Mouse (Mus musculus) granulocyte monocyte progenitor cell, adult 5-6 weeks (primary cell): Measurements from ENCODE around the gene Rapgef5. TPM values are rescaled to one million over a fixed set of nuclear protein-coding genes. Genes with fewer than 3 reads are reported as not detected.
A peak's percentile ranks its signal among the peaks of the same experiment; 100 is the strongest.

Experiments used
- ATAC-seq: replicated peaks from 2 replicates; pipeline ENCODE4 v1.8.0; 2016; ENCODE audit warnings: mild to moderate bottlenecking, moderate TSS enrichment, inconsistent platforms; ENCODE audit not compliant: poor library complexity, severe bottlenecking
- total RNA-seq, 2 experiments: library from RNA; stranded (forward) in 1 of 2; stranded (reverse) in 1 of 2; fragments of 200-712, 200-1000 nt in 1 of 2; fragments of >200 nt in 1 of 2; fragmentation: Nextera tagmentation in 1 of 2; gene quantifications; 2 replicates each; pipeline ENCODE4 v1.2.3; 2014 to 2017

Gene Rapgef5
- total RNA-seq, 2 experiments from 2014 or later: 4.7 to 7.5 TPM

DNA sequence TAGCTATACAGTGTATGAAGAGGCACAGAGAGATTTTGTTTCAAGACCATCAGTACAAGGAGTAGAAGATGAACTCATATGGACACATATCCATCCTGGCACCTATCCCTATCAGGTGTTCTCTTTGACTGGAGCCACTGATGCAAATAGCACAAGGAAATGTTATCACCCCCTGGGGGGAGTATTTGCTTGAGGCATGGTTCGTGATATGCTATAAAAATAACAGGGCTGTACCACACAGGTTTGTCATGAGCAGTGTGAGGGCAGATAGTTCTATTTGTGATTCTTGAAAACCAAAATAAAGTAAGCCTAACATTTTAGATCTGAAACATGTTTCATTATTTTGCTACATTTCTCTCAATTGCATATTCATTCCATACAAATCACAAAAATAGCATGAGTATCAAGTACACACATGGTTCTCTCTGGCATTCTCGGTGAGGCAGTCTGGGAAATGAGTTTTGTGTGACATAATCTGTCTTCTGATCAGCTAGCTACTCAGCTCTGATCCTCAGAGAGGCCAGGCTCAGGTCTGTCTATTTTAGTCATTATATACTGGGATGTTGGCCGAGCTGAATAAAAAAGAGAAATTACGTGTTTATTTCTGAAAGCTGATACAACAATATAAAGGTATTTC lies 12.3 kb downstream of the Rapgef5 start:
- ATAC-seq: no peak

DNA sequence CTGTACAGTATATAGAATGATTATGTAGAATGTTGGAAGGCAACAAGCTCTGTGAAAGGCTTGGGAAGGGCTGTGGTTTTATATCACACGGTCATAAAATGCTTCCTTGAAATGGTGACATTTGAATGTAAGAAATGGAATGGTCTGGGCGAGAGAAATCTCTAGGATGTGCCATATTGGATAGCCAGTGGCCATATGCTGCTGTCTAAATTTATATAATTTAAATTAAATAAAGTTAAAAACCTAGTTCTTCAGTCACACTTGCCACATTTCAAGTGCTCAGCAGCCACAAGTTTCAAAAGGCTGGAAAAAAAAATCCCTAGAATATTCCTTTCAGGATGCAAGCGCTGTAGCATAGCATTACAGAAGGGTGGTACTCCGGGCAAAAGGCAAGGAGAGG lies 14.8 kb downstream of the Rapgef5 start:
- no peak for ATAC-seq

DNA sequence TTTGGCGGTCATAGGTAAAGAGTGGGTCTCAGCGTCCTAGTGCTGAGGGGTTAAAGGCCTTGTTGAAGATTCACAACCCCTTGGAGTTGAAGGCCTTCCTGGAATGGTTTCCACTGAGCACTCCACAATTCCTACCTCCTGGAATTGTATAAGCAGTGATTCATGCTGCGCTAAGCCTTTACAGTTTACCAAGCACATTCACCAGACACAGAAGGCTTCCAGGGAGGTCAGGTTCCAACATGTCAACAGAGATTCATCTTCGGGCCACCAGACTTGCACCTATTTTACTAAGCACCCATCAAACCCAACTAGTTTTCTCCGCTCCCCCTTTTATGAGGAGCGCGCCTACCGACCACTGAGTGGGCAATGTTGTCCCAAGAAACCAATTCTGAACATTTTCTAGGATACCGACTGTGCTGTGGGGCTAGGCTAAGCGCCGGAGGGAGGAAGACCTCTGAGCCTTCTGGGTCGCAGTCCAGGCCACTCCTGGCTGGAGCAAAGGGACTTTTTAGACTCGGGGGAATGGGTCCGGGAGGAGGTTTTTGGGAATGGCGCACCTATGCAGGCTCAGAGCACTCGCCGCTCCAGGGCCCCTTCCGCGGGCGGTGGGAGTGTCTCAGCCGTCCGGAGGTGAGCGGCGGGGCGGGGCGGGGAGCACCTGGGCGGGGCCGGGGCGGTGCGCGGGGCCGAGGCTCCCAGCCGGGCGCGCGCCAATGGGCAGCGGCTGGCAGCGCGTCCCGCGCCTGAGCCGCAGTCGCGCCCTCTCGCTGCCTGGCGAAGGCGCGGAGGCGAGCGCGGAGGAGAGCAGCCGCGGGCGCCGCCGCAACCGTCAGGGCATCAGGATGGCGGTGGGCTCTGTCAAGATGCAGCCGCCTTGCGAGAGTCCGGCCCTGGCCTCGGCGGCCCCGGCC lies 17.2 kb downstream of the Rapgef5 start:
- peak; percentile 78 for ATAC-seq

DNA sequence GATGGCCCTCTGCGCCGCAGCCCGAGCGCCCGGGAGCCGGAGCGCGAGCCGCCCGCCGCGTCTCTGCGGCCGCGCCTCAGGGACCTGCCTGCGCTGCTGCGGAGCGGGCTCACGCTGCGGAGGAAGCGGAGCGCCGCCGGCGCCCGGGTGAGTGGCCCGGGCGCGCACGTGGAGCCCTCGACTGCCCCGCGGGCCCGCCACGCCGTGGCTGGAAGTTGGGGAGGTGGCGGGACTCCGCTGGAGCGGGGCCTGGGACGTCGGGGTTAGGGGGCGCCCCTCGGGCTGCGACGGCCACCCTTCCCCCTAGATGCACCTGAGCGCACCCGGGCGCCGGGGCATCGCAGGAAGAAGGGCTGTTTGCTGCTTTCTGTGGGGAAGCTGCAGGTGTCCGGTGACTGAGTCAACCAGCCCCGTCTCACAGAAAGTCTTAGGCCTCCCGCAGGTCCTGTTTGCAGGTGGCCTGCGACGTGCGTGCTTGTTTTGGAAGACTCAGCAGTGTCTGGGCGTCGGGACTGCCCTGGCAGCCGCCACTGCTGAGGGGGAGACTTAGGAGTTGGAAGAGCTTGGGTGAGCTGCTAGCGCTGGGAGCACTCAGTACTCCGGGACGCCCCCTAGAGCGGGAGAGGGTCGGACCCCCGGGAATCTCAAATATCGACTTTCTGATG lies 17.9 kb downstream of the Rapgef5 start:
- peak; percentile 58 for ATAC-seq

DNA sequence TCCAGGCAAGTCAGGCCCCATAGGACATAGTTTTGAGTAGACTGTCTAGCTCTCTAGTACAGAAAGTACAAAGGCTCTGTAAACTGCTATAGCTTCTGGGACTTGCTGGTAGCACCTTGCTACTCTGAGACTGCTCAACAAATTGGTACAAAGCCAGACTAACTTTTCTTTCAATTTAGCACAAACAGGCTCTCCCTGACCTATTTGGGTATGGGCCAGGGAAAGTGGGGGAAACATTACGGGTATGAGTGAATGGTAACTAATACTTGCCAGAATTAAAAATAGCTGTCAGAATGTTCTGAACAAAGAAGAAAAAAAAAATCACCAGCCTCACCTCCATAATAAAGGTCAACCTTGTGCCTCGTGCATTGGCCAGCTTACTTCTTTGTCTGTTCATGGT lies 24.1 kb downstream of the Rapgef5 start:
- no peak for ATAC-seq

DNA sequence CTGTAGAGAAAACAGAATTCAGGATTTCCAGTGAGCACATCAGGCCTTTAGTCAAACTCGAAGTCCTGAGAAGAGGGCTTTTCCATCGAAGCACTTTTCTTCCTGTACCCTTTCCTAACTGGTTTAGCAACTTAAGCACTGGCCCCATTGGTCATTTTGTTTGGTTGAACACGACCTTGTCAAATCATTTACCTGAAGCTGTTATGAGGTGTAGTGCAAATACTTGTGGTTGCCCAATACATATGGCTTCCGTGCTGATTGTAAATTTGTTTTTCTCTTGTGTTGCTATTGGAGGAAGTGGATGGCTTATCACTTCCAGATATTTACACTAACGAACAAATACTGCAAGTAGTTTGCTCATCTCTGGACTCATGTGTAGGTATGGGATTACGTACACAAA lies 29.0 kb downstream of the Rapgef5 start:
- no peak for ATAC-seq

DNA sequence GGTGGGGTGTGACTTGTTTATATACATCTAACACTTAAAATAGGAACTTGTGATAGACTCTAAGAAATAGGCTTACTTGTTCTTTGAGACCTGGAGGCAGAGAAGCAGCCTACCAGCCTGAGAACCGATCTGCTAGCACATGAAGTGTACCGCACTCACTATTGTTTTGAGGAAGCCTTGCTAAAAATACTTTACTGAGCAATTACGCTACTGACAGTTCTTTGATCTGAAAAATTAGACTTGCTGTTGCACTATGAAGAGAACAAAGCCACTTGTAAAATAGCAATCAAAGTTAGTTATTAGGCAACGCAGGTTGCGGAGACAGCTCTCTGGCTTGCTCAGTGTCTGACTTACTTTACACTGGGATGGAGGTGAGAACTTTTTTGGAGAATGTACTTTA lies 37.1 kb downstream of the Rapgef5 start:
- ATAC-seq: no peak

DNA sequence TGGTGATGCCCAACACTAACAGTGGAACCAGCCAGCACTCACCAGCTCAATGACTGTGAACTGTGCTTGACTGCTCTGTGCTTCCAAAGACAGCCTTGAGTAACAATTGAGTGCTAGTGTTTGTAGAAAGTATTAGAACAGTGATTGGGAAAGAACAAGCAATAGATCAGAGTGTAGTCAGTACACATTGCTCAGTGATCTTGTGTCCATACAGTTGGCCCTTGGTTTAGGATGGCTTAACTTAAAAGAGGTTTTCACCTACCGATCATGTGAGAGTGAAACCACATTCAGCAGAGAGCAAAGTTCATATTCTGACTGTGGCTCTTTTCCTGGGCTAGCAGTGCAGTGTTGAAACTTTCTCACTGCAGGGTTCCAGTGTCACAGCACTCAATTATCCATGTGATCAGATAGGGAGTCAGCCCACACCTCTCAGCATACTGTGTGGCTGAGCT lies 38.4 kb downstream of the Rapgef5 start:
- ATAC-seq: 0 out of 2 replicates have a peak, but pooled peaks have one; percentile 15

DNA sequence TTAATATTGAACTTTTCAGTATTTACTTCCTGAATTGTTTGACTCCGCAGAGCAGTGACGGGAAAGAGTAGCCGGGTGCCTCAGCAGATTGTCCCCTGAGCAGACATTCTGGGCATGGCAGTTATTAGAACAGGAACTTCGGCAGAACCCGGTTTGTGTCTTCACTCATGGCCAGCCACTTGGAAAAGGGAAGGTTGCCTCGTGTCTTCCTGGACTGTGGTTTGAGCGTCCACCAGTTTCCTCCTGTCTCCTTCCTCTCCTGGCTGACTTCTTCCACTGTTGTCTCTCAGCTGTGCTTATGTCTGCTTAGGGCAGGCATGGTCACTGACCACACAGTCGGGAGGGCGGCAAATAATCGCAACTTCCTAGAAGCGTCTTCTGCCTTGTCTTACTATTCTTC lies 44.2 kb downstream of the Rapgef5 start:
- ATAC-seq: peak; percentile 98

DNA sequence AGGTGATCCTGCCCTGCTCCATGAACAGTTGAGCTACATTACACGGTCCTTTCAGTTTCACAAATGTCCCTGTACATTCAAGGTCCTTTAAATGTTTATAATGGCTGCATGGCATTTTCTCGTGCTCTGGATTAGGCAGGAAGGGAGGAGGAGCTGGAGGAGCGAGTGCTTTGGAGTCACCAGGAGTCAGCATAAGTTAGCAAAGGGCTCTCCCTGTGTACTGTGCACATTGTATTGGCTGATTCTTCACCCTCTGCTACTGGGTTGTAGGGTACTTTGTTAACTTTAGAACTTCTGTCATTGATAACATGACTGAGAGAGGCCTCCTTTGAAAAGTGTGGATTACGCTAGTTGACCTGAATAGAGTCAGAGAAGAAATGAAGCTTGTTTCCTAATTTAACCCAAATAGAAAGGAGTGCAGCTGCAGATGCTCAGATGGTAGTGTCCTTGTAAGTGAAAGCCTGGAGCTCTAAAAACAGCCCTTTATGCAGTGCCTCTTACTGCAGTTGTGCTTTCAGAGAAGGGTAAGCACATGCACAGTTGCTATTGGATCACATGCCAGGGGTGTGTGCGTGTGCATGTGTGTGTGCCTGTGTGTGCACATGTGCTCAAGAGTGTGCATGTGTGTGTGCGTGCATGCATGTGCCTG lies 45.3 kb downstream of the Rapgef5 start:
- no peak for ATAC-seq

DNA sequence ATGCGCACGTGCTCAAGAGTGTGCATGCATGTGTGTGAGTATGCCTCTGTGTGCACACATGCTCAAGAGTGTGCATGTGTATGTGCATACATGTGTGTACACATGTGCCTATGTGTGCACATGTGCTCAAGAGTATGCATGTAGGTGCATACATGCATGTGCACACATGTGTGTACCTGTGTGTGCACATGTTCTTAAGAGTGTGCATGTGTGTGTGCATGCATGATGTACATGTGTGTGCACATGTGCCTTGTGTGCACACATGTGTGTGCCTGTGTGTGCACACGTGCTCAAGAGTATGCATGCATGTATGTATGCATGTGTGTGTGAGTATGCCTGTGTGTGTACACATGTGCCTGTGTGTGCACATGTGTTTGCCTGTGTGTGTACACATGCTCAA lies 45.8 kb downstream of the Rapgef5 start:
- no peak for ATAC-seq

DNA sequence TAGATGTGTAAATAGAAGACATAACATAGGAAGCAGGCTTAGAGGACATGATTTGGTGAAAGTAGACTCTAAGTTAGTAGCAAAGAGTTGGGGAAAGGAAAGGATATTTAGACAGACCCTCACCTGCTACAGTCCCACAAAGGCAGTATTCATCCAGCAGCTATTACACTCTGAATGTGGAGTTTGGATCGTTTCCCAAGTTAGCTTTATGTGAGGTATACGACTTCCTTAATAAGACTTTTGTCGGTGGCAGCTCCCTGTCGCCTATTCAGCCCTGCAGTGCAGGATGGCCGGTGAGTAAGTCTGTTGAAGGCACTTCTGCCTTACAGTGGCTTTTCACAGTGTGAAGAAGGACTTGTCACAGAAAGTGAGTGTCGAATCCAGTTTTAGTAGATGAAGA lies 47.6 kb downstream of the Rapgef5 start:
- no peak for ATAC-seq

DNA sequence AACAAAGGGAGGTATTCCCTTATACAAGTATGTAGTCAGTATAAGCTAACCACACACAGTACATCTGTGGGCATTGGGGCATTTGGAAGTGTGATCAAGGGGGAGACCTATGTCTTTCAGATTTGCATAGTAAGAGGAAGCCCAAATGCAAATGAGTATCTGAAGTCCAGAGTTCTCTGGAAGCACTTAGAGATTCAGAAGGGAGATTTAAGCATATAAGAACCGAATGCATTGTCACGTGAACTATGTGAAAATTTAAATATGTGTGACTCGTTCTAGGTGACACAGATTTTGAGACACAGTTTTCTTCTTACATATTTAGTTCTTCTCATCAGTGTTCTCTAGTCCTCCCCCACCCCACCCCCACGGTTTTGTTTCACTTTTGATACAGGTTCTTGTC lies 50.0 kb downstream of the Rapgef5 start:
- no peak for ATAC-seq

DNA sequence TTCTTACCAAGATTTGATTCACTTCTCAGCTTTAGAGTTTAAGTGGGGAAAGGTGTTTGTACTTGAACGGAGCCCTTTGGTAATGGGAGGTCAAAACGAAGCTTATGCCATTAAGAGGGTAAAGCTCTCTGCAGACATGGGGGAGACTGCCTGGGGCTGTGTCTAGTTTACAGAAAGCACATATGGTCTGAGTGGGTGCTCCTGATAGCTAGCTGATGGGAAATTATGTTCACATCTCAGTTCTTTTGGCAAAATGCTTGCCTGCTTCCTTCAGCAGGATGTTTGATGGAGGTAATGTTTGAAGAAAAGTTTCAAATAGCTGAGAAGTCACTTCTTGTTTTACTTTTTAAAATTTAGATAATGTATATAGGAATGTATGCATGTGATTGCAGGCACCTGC lies 53.4 kb downstream of the Rapgef5 start:
- ATAC-seq: no peak

DNA sequence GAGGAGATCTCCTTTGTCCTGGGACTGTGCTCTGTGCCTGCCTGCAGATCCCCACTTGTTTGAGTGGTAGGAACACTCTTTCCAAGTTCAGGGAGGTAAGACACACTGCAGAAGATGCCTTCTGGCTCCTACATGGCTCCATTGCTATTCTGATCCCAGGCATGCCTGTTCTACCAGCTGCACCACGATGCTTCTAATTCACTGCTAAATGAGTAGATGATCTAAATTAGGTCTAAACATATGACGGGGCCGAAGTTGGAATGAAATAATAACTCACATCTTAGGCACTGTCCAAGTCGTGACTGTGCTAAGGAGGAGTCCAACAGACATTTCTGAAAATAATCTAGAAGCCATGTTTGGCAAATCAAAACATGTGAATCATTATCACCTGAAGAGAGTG lies 68.0 kb downstream of the Rapgef5 start:
- no peak for ATAC-seq

DNA sequence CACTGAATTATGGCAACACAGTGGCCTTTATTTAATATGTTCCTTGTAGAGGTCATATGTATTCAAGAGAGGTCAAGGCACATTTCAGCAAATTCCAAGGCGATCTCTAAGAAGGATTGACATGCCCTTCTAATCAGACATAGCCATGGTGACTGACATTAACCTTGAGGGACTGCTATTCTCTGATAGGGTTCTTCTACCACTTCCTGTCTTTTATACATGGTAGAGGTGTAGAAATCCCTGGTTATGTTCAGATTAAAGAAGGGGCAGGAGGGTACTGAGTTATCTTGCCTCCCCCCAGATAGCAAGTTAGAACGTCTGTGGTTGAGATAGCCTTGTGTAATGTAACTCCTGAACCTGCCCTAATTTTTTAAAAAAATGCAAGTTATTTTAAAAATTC lies 69.1 kb downstream of the Rapgef5 start:
- no peak for ATAC-seq

DNA sequence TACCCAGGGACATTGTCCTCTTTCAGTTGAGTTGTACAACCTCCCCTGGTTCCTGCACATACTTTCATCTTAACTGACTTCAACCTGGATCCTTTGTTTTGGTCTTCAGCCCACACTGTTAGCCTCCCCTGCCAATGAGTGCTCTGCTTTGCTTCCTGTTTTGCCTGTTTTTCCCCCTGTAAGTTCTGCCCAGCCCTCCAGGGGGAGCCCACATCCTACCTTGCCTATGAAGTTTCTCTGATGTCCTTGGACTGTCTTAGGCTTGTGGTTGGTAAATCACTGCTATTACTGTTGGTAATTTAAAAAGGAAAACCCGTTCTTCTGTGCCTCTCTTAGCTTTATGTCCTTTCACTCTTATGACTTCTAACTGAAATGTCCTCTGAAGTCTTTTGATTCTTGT lies 69.8 kb downstream of the Rapgef5 start:
- ATAC-seq: peak; percentile 99

DNA sequence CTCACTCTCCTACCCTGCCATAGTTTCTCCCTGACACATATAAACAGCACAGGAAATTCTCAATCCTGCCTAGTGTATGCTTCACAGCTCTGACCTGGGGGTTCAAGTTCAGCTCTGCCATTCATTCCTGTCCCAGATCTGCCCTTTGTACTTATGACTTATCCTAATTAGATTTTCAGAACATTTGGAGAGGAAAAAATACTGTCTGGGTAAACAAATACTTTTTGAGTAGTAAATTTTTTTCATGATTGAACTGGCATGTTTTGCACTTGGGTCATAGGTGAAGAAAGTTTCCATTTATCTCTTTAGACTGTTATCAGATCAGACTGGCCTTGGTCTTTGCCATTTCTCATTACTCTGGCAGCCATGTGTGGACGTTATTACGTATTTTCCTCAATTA lies 72.9 kb downstream of the Rapgef5 start:
- ATAC-seq: no peak

DNA sequence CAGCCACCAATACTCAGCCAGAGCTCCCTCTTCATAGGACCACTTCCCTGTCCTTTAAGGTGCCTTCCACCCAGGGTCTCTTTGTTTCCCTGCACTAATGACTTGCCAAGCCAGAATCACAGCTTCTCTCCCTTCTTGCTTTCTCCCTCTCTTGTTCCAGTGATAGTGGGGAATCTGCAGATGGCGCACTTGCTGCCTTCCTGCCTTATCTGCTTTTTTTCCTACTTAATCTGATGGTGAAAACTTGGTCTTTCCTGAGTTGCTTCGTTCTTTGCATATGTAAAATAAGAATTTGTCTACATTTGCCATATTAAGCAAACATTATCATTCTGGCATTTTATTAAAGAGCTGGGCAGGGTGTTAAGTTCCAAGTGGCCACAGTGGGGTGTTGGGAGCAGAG lies 75.7 kb downstream of the Rapgef5 start:
- no peak for ATAC-seq

DNA sequence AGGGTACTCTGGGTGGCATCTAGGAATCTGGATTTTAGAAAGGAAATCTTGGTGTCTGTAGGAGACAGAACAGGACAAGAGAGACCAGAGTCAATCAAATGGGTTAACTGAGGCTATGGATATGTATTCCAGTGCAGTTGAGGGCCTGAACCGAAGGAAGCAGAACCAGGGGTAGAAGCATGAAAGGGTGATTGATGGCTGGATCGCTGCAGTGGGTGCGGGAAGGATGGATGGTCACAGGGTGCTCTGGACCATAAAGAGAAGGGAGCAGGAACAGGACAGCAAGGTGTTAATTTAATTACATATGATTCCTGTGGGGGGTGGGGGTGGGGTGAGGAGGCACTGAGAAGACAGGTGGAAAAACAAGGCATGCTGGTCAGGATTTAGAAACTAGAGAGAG lies 76.3 kb downstream of the Rapgef5 start:
- ATAC-seq: no peak

DNA sequence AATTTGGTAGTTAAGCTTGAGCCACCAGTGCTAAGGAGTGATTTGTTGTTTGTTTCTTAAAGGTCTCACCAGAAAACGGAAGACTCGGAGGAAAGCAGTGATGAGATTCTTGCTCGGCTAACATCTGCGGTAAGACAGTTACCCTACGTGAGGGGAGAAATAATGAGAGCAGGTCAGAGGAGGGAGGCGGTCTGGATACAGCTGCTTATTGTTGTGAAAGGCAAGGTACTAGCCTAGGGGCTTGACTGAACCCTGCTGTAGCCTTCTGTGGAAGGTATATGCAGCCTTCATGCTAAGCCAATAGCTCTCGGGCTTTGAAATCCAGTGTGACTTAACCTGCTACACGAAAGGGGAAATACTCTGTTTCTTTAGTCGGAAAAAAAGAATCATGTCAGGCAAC lies 78.9 kb downstream of the Rapgef5 start:
- ATAC-seq: no peak
